Mouse (Mus musculus) lung, postnatal 10 days (tissue): ENCODE data around the gene Hmgcr.
"Not testable (repeated sequence)": the region's sequence is repeated elsewhere in the genome, so short reads cannot be mapped to it uniquely, and the experiment has no call there.

Experiments
- DNase-seq: peaks from one replicate; pipeline ENCODE4 v3.0.0; 2021

Hmgcr gene

DNA sequence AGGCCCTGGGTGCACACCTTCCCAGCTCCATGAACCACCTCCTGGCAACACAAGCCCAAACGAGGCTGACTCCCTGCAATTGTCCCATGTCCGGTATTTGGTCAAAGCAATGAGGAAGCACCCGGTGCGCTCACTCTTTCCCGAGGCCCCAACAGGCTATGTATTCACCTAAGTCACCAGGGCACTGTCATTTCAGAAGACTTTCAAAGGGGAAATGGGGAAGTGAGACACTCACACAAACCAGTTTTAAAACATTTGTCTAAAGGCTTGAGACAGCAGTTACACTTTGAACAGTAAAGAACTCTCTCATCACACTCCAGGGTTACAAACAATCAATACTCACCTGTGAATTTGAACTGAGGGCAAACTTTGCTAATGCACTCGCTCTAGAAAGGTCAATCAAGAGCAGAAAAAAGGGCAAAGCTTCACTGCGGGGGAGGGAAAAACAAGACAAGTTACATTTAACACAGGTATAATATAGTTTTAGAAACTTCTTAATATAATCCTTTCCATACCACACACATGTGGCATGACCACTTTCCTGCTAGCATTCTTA lies 6.2 kb downstream of the Hmgcr start:
- no peak for DNase-seq

DNA sequence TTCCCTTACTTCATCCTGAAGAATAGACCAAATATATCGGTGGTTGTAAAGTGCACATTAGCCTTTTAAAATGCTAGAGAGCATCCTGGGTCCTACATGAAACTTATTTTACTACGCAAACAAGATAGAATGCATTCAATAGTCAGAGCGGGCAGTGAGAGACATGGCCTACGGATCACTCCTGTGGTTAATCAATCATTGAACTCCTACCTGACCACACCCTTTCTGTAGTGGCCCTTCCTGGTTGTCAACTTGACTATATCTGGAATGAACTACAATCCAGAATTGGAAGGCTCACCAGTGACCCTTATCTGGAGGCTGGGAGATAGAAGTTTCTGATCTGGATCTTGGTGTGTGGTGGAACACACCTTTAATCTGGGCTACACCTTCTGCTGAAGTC lies 7.6 kb downstream of the Hmgcr start:
- not testable (repeated sequence) for DNase-seq

DNA sequence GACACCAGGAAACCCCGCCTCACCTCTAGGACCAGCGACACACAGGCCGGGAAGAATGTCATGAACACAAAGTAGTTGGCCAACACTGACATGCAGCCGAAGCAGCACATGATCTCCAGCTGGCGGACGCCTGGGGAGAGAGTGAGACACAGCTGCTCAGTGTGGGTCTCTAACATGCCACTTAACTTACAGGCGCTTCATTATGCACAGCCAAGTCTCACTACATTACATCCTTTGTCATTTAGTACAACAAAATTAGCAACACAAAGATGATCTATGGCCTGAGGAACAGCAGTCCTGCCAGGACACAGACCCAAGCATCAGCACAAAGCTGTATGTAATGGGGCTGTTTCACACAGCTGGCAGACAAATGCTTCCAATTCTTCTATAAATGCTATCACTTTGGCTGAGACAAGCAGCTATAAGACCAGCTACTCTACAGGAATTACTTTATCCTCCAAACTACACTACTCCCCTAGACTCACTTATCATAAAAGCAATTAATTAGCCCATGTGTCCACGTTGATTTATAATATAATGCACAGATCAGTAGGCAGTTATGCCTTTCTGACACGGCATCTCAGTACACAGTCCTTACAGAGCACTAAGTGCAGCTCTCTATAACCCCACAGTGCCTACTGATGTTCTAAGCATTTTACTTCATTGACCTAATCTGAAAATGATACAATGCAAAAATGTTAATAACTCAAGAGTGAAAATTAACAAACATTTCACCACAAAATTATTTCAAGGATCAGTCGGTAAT lies 10.5 kb downstream of the Hmgcr start:
- DNase-seq: peak; percentile 54

GRCm38 (mm10) chr13:96658936-96659335 lies 11.8 kb downstream of the Hmgcr start:
- no peak for DNase-seq

- no peak for DNase-seq
Measured at GRCm38 (mm10) chr13:96656673-96657072, 14.1 kb downstream of the Hmgcr start.

GRCm38 (mm10) chr13:96653041-96653440 lies 17.7 kb downstream of the Hmgcr start:
- no peak for DNase-seq

DNA sequence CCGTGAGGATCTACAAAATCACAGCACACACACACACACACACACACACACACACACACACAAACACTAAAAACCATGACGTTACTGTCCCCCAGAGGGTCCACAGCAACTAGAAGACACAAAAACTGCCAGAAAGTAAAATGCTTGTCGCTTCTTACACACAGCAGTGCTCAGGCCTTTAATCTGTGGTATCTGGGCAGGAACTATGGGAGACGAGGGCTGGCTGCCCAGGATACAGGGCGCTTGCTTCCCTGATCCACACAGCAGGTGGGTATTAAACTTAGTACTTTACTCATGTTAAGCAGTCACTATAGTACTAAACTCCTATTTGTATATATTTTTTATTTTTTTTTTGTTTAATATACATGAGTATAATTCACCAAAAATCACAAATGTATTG lies 24.9 kb downstream of the Hmgcr start:
- DNase-seq: no peak

DNA sequence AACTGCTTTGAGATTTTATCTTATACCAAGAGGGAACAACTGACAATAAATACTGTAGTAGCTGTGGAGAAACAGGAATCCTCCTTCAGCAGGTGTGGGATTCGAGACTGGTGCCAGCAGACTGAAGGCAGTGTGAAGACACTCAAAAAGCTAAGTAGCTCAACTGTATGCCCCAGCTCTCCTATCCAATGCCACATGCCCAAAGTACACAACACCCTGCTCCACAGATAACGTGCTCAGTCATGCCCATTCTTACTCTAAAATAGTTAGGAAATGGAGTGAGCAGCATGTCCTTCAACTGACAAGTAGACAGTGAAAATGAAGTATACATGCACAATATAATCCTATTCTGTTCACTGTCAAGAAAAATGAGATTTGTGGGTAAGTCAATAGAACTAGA lies 26.6 kb downstream of the Hmgcr start:
- DNase-seq: no peak

DNA sequence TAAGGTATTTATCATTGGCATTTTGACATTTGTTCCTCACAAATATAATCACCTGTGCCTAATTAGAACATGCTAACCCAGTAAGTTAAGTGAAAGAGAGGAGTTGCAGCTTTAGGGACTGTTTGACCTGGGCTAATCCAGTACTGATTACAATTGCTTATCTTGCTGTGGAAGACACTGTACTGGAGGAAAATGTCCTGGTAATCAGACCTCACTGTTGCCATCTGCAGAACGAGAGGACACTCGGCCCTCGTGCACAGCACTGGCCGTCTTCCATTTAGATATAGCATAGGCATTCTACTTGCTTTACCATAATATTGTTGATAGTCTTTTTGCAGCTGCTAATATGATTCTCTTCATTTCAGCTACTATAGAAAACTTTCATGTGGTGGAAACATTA lies 40.3 kb downstream of the Hmgcr start:
- DNase-seq: no peak

- no peak for DNase-seq
Measured at GRCm38 (mm10) chr13:96620891-96621290, 49.8 kb downstream of the Hmgcr start.

- no peak for DNase-seq
Measured at GRCm38 (mm10) chr13:96614615-96615014, 56.1 kb downstream of the Hmgcr start.

DNA sequence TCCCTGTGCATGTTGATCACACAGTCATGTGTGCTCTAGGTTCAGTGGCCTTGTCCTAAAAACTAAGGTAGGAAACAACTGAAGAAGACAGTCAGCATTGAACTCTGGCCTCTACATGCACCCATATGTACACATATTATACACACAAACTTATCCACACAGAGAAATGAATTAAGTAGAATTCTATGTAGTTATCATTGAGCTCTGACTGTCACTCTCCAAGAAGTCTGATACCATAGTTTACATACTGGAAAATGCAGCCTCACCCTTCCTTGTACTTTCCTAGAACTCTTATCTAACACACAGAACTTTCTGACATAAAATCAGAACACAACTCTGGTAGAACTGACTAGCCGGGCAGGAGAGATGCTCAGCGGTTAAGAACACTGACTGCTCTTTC lies 66.5 kb downstream of the Hmgcr start:
- DNase-seq: no peak

DNA sequence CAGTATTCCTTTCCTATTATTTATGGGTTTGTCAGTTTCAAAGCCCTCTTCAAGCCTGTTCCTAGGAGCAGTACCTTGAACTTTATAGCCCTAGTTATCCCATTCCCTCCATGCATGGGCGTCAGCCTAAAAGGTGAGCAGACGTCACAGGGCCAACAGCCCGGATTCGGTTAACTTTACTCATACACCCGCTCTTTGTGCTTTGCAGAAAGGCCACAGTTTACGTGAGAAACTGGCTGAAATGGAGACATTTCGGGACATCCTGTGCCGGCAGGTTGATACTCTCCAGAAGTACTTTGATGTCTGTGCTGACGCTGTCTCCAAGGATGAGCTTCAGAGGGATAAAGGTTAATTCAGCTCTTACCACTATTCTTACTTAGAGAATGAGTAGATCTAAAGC lies 71.6 kb downstream of the Hmgcr start:
- DNase-seq: no peak
